Mouse (Mus musculus): Measurements from ENCODE around the gene Cep350. TPM values are rescaled to one million over a fixed set of nuclear protein-coding genes. Genes with fewer than 3 reads are reported as not detected.

Gene Cep350
- polyA plus RNA-seq, 1 experiment from 2014 or later, result 13.0 TPM

DNA sequence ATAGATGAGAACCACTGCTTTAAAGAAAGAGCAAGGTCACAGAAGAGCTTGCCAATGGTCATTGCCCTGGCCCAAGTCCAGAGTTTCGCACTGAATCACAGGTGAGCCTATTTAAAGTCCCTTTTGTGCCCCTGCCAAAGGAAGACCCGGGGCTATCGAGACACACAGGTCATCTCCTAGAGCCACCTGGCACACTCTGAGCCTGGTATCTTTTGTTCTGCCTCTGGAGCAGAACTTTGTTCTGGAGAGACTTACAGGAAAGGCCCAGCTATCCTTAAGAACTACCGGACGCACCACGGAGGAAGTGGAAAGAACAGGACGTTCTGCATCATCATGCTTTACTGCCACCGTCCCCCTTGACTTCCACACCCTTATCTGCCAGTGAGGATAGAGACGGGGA lies 167.4 kb downstream of the Cep350 start:
- Histone ChIP-seq H3K4me1 (peaks cover 6% of the 10 kb centered on the region; the same call in 1 of the 2 replicates), H3K9ac (no peak overlapping the region), H3K4me2 (replicated peaks) (no peak overlapping the region), H3K36me3 (no peaks in the 10 kb centered on the region), H3K9me3 (replicated peaks) (no peaks in the 10 kb centered on the region), H3K27me3 (no peaks in the 10 kb centered on the region), H3K27ac (replicated peaks) (no peak overlapping the region), H3K4me3 (replicated peaks) (no peak overlapping the region)
- ATAC-seq (ENCODE audit: insufficient number of reproducible peaks, low FRiP score, low TSS enrichment, low read depth), result no peak
- WGBS, result 89% methylated on average over 9 of the region's 9 CpGs

DNA sequence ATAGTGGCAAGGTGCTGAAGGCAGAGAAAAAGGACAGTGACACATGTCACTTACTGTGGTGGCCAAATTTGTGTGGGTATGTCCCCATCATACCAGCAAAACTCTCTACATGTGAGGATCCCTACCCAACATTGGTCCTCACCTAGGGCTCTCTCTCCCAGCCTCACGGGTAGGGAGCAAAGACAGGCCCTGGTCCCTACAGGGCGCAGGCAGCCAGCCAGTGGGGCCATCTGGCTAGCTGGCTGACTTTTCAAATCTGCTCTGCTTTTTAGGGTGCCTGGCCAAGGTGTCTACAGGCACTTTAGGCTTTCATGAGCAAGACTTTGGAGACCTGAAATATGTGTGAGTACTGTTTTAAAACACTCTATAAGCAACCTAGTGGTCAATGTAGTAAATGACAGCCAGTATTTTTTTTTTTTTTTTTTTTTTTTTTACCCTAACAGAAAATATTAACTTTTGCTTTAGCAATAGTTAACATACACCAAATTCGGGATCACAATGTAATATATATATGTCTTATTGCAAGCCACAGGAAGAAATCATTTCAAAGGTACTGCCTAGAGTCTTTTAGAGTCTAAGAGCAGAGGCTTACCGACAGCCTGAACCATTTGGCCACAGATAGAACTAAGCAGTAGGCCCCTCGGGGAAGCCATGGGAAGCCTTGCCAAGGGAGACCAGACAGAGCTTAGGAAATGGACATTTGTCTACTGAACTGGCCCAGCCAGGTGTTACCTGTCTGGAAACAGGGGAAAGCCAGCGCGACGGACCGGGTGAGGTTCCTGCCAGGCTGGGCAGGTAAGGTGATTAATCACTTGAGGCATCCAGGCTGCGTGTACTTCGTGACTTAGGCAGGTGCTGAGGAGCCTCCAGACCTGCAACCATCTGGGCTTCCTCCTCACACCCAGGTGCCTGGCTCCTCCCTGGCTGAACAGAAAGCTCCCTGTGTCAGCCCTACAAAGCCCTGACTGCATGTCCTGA lies 171.8 kb downstream of the Cep350 start:
- Histone ChIP-seq H3K9me3 (replicated peaks) (no peaks in the 10 kb centered on the region), H3K36me3 (0 out of 2 replicates have a peak, but pooled peaks cover 4% of the 10 kb centered on the region), H3K9ac (no peak overlapping the region), H3K27ac (replicated peaks) (no peak overlapping the region), H3K4me1 (no peaks in the 10 kb centered on the region), H3K27me3 (no peaks in the 10 kb centered on the region), H3K4me3 (replicated peaks) (no peak overlapping the region), H3K4me2 (replicated peaks) (no peak overlapping the region)
- WGBS, result 87% methylated on average over 11 of the region's 11 CpGs
- ATAC-seq (ENCODE audit: insufficient number of reproducible peaks, low FRiP score, low TSS enrichment, low read depth), result no peak

DNA sequence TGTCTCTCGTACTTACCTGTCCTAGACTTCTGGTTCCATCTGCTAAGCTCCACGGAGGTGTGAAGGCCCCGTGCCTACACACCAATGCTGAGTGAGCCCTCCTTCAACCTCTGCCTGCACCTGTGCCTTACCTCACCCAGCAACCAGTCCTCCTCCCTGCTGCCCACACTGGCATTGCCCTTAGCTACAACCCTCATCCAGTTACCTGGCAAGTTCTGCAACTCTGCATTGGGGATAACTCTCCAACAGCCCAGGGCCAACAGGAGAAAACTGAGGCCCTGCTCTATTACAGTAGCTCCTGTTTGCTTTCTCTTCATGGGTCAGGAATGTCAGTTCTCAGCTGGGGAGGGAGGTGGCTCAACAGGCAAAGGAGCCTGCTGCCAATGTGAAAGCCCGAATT lies 175.1 kb downstream of the Cep350 start:
- H3K4me2 ChIP-seq (replicated peaks), result no peak overlapping the region
- no peaks in the 10 kb centered on the region for H3K27me3 ChIP-seq
- WGBS, result 86% methylated on average over 4 of the region's 4 CpGs
- H3K9me3 ChIP-seq (replicated peaks), result no peaks in the 10 kb centered on the region
- H3K9ac ChIP-seq, result no peak overlapping the region
- no peak for ATAC-seq (ENCODE audit: insufficient number of reproducible peaks, low FRiP score, low TSS enrichment, low read depth)
- H3K36me3 ChIP-seq, result peaks cover 21% of the 10 kb centered on the region
- H3K27ac ChIP-seq (replicated peaks), result no peak overlapping the region
- no peaks in the 10 kb centered on the region for H3K4me1 ChIP-seq
- no peak overlapping the region for H3K4me3 ChIP-seq (replicated peaks)

DNA sequence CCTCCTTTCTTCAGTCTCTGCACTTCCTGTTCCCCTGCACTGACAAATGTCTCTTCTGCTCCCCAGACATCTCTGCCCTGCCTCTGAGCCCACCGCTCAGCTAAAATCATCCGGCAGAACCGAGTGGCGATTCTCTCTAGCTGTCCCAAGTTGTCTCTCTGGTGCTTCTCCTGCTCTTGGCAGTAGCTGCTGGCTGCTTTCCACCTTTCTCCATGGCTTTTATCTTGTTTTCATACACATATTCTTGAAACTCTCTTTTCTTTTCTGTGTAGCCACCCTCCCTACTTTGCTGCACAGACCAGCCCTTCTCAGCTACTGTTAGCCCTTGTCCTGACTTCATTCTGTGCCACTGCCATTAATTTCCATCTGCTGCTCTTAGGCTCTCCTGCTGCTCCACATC lies 175.6 kb downstream of the Cep350 start:
- H3K36me3 ChIP-seq, result peaks cover 21% of the 10 kb centered on the region
- H3K27me3 ChIP-seq, result no peaks in the 10 kb centered on the region
- no peak overlapping the region for H3K27ac ChIP-seq (replicated peaks)
- no peak for ATAC-seq (ENCODE audit: insufficient number of reproducible peaks, low FRiP score, low TSS enrichment, low read depth)
- no peak overlapping the region for H3K4me3 ChIP-seq (replicated peaks)
- 75% methylated on average over 4 of the region's 4 CpGs for WGBS
- H3K9ac ChIP-seq, result no peak overlapping the region
- H3K4me1 ChIP-seq, result no peaks in the 10 kb centered on the region
- no peak overlapping the region for H3K4me2 ChIP-seq (replicated peaks)
- no peaks in the 10 kb centered on the region for H3K9me3 ChIP-seq (replicated peaks)

DNA sequence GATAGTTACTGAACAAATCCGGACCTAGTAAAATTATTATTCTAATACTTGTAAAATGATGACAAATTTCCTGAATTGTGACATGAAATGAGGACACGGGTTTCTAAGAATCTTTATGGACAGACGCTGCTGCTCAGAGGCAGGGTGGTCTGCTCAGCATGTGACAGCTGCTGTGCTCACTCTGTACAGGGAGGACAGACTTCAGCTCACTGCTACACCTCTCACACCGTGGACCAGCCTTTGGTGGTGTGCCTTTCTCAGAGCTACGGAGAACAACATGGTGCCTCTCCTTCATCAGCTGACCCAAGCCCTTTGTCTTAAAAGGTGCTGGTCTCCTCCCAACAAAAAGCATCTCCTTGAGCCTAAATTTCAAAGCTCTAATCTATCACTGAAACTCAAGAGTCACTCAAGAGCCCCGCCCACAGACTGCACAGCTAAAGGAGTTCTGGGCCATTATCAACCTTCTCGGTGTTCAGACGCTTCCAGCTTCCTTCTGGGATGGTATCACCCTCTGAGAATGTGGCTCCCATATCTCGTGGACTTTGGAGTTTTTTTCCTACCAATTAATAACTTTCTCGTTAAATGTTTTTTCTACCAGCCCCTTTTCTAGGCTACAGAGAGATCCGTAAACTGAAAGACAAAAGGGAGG lies 176.2 kb downstream of the Cep350 start:
- Histone ChIP-seq H3K27ac (replicated peaks) (no peak overlapping the region), H3K4me3 (replicated peaks) (no peak overlapping the region), H3K27me3 (no peaks in the 10 kb centered on the region), H3K4me2 (replicated peaks) (no peak overlapping the region), H3K36me3 (peaks cover 21% of the 10 kb centered on the region), H3K4me1 (no peaks in the 10 kb centered on the region), H3K9ac (no peak overlapping the region), H3K9me3 (replicated peaks) (no peaks in the 10 kb centered on the region)
- ATAC-seq (ENCODE audit: insufficient number of reproducible peaks, low FRiP score, low TSS enrichment, low read depth), result no peak
- WGBS, result 76% methylated on average over 11 of the region's 11 CpGs

DNA sequence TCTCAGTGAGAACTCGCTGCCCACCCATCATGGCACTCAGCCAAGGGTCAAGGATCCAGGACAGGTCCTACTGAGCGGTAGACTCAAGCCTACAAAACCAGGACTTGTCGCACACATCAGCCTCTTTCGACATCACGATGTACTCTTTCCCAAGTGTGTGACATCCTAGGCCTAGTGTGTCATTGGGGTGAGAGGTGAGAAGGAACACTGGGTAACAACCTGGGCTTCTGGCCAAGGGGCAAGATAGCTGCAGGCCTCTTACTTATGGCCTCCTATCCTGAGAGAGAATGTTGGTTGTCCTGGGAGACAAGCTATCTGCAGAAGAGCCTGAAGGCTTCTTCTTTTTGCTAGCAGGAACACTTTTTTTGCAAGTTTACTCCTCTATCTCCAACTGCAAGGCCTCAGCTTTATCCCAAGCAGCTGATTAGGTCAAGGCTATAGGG lies 177.2 kb downstream of the Cep350 start:
- WGBS, result 95% methylated on average over 5 of the region's 5 CpGs

More for the DNA sequence above, 177.2 kb downstream of the Cep350 start:
- H3K27me3 ChIP-seq, result no peaks in the 10 kb centered on the region
- H3K4me2 ChIP-seq (replicated peaks), result no peak overlapping the region
- H3K4me3 ChIP-seq (replicated peaks), result no peak overlapping the region
- no peaks in the 10 kb centered on the region for H3K9me3 ChIP-seq (replicated peaks)
- ATAC-seq (ENCODE audit: insufficient number of reproducible peaks, low FRiP score, low TSS enrichment, low read depth), result no peak
- H3K36me3 ChIP-seq, result peaks cover 23% of the 10 kb centered on the region
- H3K9ac ChIP-seq, result no peak overlapping the region
- no peaks in the 10 kb centered on the region for H3K4me1 ChIP-seq
- H3K27ac ChIP-seq (replicated peaks), result no peak overlapping the region

Other genes starting within 250 kb of the Cep350 start
- 0.05 TPM in 1 of 2 replicates, not detected in the other for gene Lhx4, start 221.6 kb downstream of the Cep350 start, polyA plus RNA-seq (2015; fragmentation: Nextera tagmentation; extraction: Ambion mirVana)
- 41.4 and 42.2 TPM in 2 replicates for gene Qsox1, start 160.4 kb downstream of the Cep350 start, polyA plus RNA-seq (2015; fragmentation: Nextera tagmentation; extraction: Ambion mirVana)
- gene Tor1aip2, start 62.1 kb upstream of the Cep350 start, polyA plus RNA-seq (2015; fragmentation: Nextera tagmentation; extraction: Ambion mirVana), result 113 TPM in 2 replicates
- 45.1 and 47.8 TPM in 2 replicates for gene Tor1aip1, start 63.2 kb upstream of the Cep350 start, polyA plus RNA-seq (2015; fragmentation: Nextera tagmentation; extraction: Ambion mirVana)
- 0.32 and 0.43 TPM in 2 replicates for gene Fam163a, start 231.8 kb upstream of the Cep350 start, polyA plus RNA-seq (2015; fragmentation: Nextera tagmentation; extraction: Ambion mirVana)

Measured in embryonic facial prominence, embryonic 15.5 days (tissue).